Mouse (Mus musculus): Measurements from ENCODE around the gene Atrnl1. TPM values are rescaled to one million over a fixed set of nuclear protein-coding genes. Genes with fewer than 3 reads are reported as not detected.
"Not testable (repeated sequence)": the region's sequence is repeated elsewhere in the genome, so short reads cannot be mapped to it uniquely, and the experiment has no call there.

Gene Atrnl1
- total RNA-seq, 2 experiments from 2014 or later: 62.6 to 67.3 TPM

- no peak for DNase-seq (ENCODE audit: extremely low spot score in 1 of 2, low spot score in 1 of 2)
These were observed 197.5 kb downstream of the Atrnl1 start for GRCm38 (mm10) chr19:57808363-57808762.

- DNase-seq (ENCODE audit: extremely low spot score in 1 of 2, low spot score in 1 of 2): no peak
These were observed 203.5 kb downstream of the Atrnl1 start for GRCm38 (mm10) chr19:57814291-57814690.

DNA sequence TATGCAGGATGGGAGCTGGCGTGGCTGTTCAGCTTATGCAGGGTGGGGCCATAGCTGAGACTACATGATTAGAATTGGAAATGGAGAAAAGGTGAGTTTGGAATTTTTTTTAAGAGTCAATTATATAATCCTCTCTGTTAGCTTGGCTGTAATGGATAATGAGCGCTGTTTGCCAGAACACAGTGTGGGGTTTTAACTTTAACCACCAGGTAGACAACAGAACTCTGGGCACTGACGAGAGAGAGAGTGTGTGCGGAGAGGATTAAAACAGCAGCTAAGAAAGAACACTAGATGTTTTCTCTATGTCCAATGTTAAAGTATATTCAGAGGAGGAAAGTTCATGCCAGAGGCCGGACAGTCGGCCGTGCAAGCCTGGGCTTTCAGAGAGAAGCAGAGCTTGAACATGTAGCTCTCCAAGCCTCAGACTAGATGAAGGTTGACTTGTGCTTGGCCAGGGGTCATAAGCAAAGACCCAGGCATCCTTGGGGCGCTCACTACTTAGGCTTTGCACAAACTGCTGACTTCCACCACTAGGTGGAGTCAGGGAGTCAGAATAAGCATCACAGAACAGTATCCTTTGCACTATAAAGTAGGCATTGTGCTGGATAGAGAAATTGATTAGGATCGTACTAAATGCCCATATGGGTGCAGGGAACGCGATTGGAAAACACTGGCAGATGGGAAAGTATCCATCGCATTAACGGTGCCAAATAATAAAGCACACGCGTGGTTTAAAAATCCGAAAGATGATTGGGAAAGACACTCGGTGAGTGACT is 205.6 kb downstream of the Atrnl1 start:
- DNase-seq (ENCODE audit: extremely low spot score in 1 of 2, low spot score in 1 of 2): peak; percentile 31 to 62

DNA sequence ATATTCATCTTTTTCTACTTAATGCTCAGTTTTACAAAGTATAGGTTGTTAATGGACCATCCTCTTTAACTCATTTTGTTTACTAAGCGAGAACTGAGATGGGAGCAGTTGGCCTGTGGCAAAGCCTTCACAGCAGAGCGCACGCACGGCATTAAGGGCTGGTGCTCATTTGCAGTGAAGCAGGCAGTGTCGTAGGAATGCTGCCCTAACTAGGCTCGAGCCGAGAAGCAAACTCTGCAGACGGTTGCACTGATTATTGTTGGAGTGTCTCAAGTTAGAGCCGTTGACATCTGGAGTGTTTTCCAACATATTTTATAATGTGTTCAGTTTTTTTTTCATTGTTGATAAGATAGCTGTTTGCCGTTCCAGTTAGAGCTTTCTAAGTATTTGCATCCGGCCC is 206.9 kb downstream of the Atrnl1 start:
- DNase-seq (ENCODE audit: extremely low spot score in 1 of 2, low spot score in 1 of 2): no peak

- no peak for DNase-seq (ENCODE audit: extremely low spot score in 1 of 2, low spot score in 1 of 2)
These were observed 212.6 kb downstream of the Atrnl1 start for GRCm38 (mm10) chr19:57823446-57823845.

DNA sequence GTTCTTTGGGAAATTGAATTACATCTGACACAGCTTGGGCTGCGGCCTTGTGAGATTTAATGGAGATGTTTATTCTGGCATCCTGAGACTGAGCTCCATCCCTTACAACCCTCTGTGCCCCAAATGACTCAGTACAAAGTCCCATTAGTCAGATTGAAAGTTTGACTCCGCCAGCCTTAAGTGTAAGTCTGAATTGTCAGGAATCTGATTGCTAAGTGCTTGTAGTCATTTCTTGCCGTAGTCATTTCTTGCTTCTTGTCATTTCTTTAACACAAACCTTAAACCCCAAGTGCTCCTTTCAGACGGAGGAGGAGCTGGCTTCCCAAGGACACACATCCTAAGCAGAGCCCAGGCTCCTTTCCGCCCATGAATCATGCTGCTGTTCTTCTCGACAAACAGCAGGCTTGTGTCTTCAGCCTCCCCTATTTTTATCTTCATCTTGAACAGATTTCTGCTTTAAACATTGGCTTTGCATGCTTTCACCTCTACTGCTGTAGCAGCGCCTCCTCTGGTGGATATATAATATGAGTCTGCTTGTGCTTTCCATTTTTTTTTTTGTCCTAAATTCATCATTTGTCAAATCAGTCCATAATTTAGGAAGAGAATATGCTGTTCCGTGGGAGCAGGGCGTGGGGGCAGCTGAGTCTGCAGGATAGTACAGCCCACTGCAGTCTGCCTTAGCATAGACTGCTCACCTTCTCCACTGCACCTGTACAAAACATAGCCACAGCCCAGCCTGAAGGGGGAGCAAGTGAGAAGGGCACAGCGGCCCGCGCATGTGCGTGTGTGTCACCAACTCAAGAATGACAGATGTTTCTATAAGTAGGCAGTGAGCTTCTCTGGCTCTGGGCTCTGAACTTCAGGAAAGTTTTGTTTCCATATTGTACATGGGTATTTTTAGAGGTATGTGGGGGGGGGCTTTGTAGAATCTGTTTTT is 214.7 kb downstream of the Atrnl1 start:
- no peak for DNase-seq (ENCODE audit: extremely low spot score in 1 of 2, low spot score in 1 of 2)

- DNase-seq (ENCODE audit: extremely low spot score in 1 of 2, low spot score in 1 of 2): no peak
These were observed 222.2 kb downstream of the Atrnl1 start for GRCm38 (mm10) chr19:57833083-57833482.

DNA sequence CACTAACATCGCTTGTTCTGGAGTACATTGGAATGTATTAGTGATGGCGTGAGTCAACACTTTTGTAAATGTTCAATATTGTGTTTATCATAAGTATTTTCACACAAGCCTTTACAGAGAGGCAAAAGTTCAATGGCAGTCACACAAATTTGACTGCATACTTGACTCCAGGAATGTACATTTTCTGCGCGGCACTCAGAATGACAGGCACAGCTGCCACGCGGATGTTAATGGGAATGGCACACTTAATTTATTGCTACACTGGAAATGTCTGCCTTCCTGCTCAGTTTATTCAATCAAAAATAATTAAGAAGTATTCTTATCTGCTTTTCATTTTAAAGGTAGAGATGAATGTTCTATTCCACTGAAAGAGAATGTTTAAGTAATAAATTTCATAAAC is 227.0 kb downstream of the Atrnl1 start:
- no peak for DNase-seq (ENCODE audit: extremely low spot score in 1 of 2, low spot score in 1 of 2)

GRCm38 (mm10) chr19:57838546-57838945 is 227.7 kb downstream of the Atrnl1 start:
- DNase-seq (ENCODE audit: extremely low spot score in 1 of 2, low spot score in 1 of 2): no peak

DNA sequence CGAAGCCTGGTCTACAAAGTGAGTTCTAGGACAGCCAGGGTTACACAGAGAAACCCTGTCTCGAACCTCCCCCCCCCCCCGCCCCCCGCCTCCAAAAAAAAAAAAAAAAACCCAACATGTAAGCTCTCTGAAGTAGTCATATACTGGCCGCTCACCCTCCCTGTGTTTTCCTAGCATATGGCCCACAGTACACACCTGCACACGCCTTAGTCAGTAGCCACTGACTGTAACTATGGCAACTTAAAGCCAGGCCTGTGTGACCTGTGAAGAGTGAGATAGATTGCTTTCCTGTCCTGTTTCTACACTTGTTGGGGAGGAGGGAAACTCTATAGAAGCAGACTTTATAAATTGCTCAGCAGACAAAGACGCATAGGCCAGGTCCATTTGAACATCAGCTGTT is 239.1 kb downstream of the Atrnl1 start:
- DNase-seq (ENCODE audit: extremely low spot score in 1 of 2, low spot score in 1 of 2): no peak

- no peak for DNase-seq (ENCODE audit: extremely low spot score in 1 of 2, low spot score in 1 of 2)
These were observed 257.5 kb downstream of the Atrnl1 start for GRCm38 (mm10) chr19:57868350-57868749.

- no peak for DNase-seq (ENCODE audit: extremely low spot score in 1 of 2, low spot score in 1 of 2)
These were observed 260.0 kb downstream of the Atrnl1 start for GRCm38 (mm10) chr19:57870871-57871270.

GRCm38 (mm10) chr19:57876057-57876456 is 265.2 kb downstream of the Atrnl1 start:
- DNase-seq (ENCODE audit: extremely low spot score in 1 of 2, low spot score in 1 of 2): no peak

- no peak for DNase-seq (ENCODE audit: extremely low spot score in 1 of 2, low spot score in 1 of 2)
These were observed 266.5 kb downstream of the Atrnl1 start for GRCm38 (mm10) chr19:57877343-57877742.

DNA sequence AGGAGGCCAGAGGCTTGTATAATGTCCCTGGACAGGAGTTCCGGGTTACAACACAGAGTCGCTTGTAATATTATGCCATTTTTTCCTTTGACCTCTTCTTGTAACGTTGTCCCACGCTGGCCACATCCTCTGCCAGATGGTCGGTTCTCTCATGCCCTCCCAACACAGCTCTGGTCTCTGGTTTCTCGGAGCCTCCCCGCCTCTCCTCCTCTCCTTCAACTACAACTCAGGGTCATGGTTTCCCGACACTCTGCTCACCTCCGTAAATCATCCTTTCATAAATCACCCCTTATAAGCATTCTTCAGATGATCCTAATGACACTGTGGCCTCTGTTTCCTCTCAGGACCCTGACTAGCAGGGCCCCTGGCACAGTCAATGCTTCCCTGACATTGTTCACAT is 267.7 kb downstream of the Atrnl1 start:
- no peak for DNase-seq (ENCODE audit: extremely low spot score in 1 of 2, low spot score in 1 of 2)

GRCm38 (mm10) chr19:57879841-57880240 is 269.0 kb downstream of the Atrnl1 start:
- DNase-seq (ENCODE audit: extremely low spot score in 1 of 2, low spot score in 1 of 2): not testable (repeated sequence)

GRCm38 (mm10) chr19:57881927-57882326 is 271.1 kb downstream of the Atrnl1 start:
- no peak for DNase-seq (ENCODE audit: extremely low spot score in 1 of 2, low spot score in 1 of 2)

DNA sequence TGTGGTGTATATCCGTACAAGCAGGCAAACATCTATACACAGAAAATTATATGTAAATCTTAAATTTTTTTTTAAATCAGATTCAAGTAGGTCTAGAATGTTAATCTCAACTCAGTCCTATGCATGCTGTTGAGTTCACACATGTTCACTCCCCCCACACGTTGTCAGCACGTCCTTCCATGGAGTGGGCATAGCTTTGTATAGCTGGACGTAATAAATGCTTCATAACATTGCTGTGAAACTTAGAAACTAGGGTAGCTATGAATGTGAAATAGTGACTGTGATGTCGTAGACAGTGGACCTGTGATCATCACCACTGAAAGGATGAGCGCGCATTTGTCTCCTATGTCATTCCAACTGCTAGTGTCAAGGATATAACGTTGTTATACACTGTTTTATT is 278.0 kb downstream of the Atrnl1 start:
- no peak for DNase-seq (ENCODE audit: extremely low spot score in 1 of 2, low spot score in 1 of 2)

DNA sequence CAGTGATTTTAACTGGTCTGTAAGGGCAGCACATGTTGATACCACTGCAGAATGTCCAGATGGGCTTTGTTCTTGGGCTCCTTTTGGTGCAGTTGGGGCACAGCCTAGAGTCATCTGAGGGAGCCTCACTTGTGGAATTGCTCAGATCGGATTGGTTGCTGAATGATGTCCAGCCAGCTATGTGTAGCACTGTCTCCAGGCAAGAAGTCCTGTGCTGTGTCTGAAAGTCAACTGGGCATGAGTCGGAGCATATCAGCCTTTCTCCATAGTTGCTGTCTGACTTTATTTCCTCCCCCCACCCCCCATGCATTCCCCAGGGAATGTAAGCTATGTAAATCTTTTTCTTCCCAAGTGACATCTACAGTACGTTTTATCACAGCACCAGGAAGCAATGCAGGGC is 278.9 kb downstream of the Atrnl1 start:
- no peak for DNase-seq (ENCODE audit: extremely low spot score in 1 of 2, low spot score in 1 of 2)

GRCm38 (mm10) chr19:57890954-57891353 is 280.1 kb downstream of the Atrnl1 start:
- no peak for DNase-seq (ENCODE audit: extremely low spot score in 1 of 2, low spot score in 1 of 2)

GRCm38 (mm10) chr19:57894191-57894590 is 283.4 kb downstream of the Atrnl1 start:
- no peak for DNase-seq (ENCODE audit: extremely low spot score in 1 of 2, low spot score in 1 of 2)

All from layer of hippocampus, postnatal 25 days (tissue).